Mouse (Mus musculus): ENCODE results near the gene Tia1. TPM values are rescaled to one million over a fixed set of nuclear protein-coding genes. Genes with fewer than 3 reads are reported as not detected.

Tia1 gene
- polyA plus RNA-seq (2015; fragmentation: Nextera tagmentation; extraction: Ambion mirVana) = 162 and 165 TPM in 2 replicates

DNA sequence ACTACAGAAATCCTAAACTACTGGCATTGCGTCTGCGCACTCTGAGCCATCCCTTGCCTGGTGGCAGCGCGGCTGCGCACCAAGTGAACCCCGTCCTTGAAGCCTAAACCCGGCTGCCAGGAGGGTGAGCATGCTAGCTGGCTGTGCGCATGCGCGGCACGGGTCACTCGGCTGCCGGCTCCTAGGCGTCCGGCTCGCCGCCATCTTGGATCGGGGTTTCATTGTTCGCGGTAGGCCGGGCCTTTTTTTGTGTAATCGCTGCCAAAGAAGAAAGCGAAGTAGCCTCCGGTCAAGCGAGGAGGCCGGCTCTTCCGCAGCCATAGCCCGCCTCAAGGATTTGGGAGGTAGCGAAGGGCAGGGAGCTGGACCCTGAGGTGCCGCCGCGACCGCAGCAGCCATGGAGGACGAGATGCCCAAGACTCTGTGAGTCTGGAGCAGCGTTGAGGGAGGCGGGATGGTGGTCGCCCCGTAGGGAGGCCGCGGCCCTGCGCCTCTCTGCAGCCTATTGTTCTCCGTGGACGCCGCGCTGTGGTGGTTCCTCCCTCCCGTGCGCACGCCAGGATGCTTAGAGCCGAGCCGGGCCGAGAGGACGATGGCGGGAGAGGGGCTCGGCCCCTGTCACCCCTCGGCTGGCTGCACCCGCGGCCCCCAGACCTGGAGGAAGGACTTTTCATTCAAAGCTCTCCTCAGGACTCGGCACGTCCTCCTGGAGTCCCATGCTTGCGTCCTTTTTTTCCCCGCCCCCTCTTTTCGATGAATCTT lies at the start of gene Tia1:
Tia1 (plus strand) TSS at position 120 of the 762 bp plus-strand sequence.
- H3K4me2 ChIP-seq = peak within 1 kb of the TSS; percentile 45
- H3K27ac ChIP-seq = peak within 1 kb of the TSS; percentile 99
- peaks cover 6% of the 10 kb centered on the region; the same call in 1 of the 2 replicates for H3K36me3 ChIP-seq
- peak; percentile 95 for ATAC-seq (ENCODE audit: insufficient number of reproducible peaks, low FRiP score, low TSS enrichment, low read depth)
- H3K9ac ChIP-seq = peak within 1 kb of the TSS; percentile 95
- under 1% methylated on average over 59 of the region's 62 CpGs for WGBS
- peaks cover 8% of the 10 kb centered on the region; the same call in 1 of the 2 replicates for H3K4me1 ChIP-seq
- H3K4me3 ChIP-seq = peak within 1 kb of the TSS; percentile 76
- no peaks in the 10 kb centered on the region for H3K9me3 ChIP-seq
- no peaks in the 10 kb centered on the region for H3K27me3 ChIP-seq

GRCm38 (mm10) chr6:86354948-86355347 lies 49.1 kb upstream of the Tia1 start:
- H3K9me3 ChIP-seq = no peaks in the 10 kb centered on the region
- no peak overlapping the region for H3K4me3 ChIP-seq
- WGBS = 64% methylated on average over 3 of the region's 3 CpGs
- no peaks in the 10 kb centered on the region for H3K27me3 ChIP-seq
- H3K4me1 ChIP-seq = no peaks in the 10 kb centered on the region
- no peak overlapping the region for H3K9ac ChIP-seq
- H3K4me2 ChIP-seq = no peak overlapping the region
- ATAC-seq (ENCODE audit: insufficient number of reproducible peaks, low FRiP score, low TSS enrichment, low read depth) = no peak
- H3K27ac ChIP-seq = no peak overlapping the region
- H3K36me3 ChIP-seq = no peaks in the 10 kb centered on the region

GRCm38 (mm10) chr6:86356956-86357355 lies 47.1 kb upstream of the Tia1 start:
- ATAC-seq (ENCODE audit: insufficient number of reproducible peaks, low FRiP score, low TSS enrichment, low read depth) = no peak
- Histone ChIP-seq H3K4me2 (no peak overlapping the region), H3K27me3 (no peaks in the 10 kb centered on the region), H3K4me3 (no peak overlapping the region), H3K9ac (no peak overlapping the region), H3K36me3 (no peaks in the 10 kb centered on the region), H3K9me3 (no peaks in the 10 kb centered on the region), H3K27ac (no peak overlapping the region), H3K4me1 (no peaks in the 10 kb centered on the region)
- 75% methylated on average over 9 of the region's 9 CpGs for WGBS

GRCm38 (mm10) chr6:86360691-86361090 lies 43.3 kb upstream of the Tia1 start:
- Histone ChIP-seq H3K9ac (no peak overlapping the region), H3K4me2 (no peak overlapping the region), H3K4me1 (peaks cover 5% of the 10 kb centered on the region), H3K27me3 (no peaks in the 10 kb centered on the region), H3K4me3 (no peak overlapping the region), H3K27ac (no peak overlapping the region), H3K36me3 (no peaks in the 10 kb centered on the region), H3K9me3 (no peaks in the 10 kb centered on the region)
- no peak for ATAC-seq (ENCODE audit: insufficient number of reproducible peaks, low FRiP score, low TSS enrichment, low read depth)
- 54% methylated on average over 7 of the region's 7 CpGs for WGBS

- no peak overlapping the region for H3K4me2 ChIP-seq
- 84% methylated on average over 7 of the region's 7 CpGs for WGBS
- peaks cover 9% of the 10 kb centered on the region for H3K4me1 ChIP-seq
- H3K9me3 ChIP-seq = no peaks in the 10 kb centered on the region
- no peak overlapping the region for H3K4me3 ChIP-seq
- no peaks in the 10 kb centered on the region for H3K36me3 ChIP-seq
- H3K9ac ChIP-seq = no peak overlapping the region
- H3K27me3 ChIP-seq = no peaks in the 10 kb centered on the region
- ATAC-seq (ENCODE audit: insufficient number of reproducible peaks, low FRiP score, low TSS enrichment, low read depth) = no peak
- H3K27ac ChIP-seq = no peak overlapping the region
These were observed 42.6 kb upstream of the Tia1 start for GRCm38 (mm10) chr6:86361373-86361772.

GRCm38 (mm10) chr6:86364442-86365141 lies 39.4 kb upstream of the Tia1 start:
- H3K4me1 ChIP-seq = peaks cover 16% of the 10 kb centered on the region
- peak overlapping the region; percentile 36 for H3K9ac ChIP-seq
- H3K27me3 ChIP-seq = no peaks in the 10 kb centered on the region
- peak overlapping the region; percentile 94 for H3K4me2 ChIP-seq
- no peaks in the 10 kb centered on the region for H3K9me3 ChIP-seq
- H3K36me3 ChIP-seq = peaks cover 15% of the 10 kb centered on the region
- H3K4me3 ChIP-seq = peak overlapping the region; percentile 76
- peak; percentile 45; the same call in 1 of the 2 replicates for ATAC-seq (ENCODE audit: insufficient number of reproducible peaks, low FRiP score, low TSS enrichment, low read depth)
- H3K27ac ChIP-seq = 0 out of 2 replicates have a peak overlapping the region, but pooled peaks have one; percentile 33
- WGBS = 2% methylated on average over 17 of the region's 17 CpGs

- Histone ChIP-seq H3K9me3 (no peaks in the 10 kb centered on the region), H3K4me1 (peaks cover 18% of the 10 kb centered on the region), H3K36me3 (peaks cover 15% of the 10 kb centered on the region), H3K27me3 (no peaks in the 10 kb centered on the region), H3K4me2 (peak within 1 kb of the TSS; percentile 94), H3K4me3 (peak within 1 kb of the TSS; percentile 76), H3K9ac (peak within 1 kb of the TSS; percentile 76), H3K27ac (peak within 1 kb of the TSS; percentile 80)
- WGBS = under 1% methylated on average over 71 of the region's 76 CpGs
- peak; percentile 94 for ATAC-seq (ENCODE audit: insufficient number of reproducible peaks, low FRiP score, low TSS enrichment, low read depth)
These were observed 38.5 kb upstream of the Tia1 start, which contains the start of gene Fam136a for GRCm38 (mm10) chr6:86365371-86366124. Fam136a (plus strand) TSS chr6:86365646.

DNA sequence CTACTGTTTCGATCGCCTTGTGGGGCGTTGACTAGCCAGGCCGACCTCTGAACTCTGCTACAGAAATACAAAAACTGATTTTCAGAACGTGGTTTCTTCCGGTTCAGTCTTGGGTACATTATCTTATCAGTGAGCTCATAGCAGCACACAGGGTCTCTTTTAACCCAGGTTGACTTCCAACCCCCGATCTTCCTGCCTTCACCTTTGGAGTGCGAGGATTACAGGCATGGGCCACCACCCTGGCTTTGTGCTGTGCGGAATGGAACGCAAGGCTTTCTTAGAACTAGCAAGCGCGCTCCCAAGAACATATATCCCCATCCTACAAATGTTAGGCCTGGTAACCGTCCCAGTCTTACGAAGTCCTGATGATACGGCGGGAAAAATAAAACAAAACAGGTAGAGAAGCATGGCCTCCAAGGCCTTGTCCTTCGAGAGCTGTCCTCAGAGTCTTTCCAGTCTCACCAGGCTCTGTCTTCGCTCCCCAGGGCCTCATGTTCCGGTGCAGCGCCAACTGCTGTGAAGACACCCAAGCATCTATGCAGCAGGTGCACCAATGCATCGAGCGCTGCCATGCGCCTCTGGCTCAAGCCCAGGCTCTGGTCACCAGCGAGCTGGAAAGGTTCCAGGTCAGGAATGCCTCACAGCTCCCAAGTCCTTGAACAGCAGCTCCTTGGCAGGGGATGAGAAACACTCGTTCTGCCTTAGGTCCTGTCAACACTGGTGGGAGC lies 37.7 kb upstream of the Tia1 start:
- Histone ChIP-seq H3K4me1 (peaks cover 23% of the 10 kb centered on the region), H3K9me3 (no peaks in the 10 kb centered on the region), H3K27me3 (no peaks in the 10 kb centered on the region), H3K4me3 (peak overlapping the region; percentile 76), H3K36me3 (peaks cover 15% of the 10 kb centered on the region), H3K27ac (peak overlapping the region; percentile 80), H3K9ac (peak overlapping the region; percentile 76), H3K4me2 (peak overlapping the region; percentile 94)
- no peak for ATAC-seq (ENCODE audit: insufficient number of reproducible peaks, low FRiP score, low TSS enrichment, low read depth)
- 40% methylated on average over 25 of the region's 25 CpGs for WGBS

DNA sequence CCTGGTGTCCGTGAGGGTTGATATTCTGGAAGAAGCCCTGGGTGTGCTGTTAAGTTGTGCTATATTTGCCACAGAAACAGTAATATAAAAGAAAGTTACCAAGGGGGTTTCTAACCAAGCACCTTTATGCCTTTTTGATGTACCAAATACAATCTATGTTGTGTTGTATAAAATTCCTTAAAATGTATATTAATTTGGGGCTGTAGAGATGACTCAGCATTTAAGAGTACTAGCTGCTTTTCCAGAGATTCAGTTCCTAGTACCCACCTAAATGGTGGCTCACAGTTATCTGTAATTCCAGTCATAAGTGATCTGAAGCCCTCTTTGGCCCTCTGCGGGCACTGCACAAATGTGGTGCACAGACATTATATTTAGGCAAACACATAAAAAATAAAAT lies 37.2 kb upstream of the Tia1 start:
- ATAC-seq (ENCODE audit: insufficient number of reproducible peaks, low FRiP score, low TSS enrichment, low read depth) = no peak
- Histone ChIP-seq H3K4me3 (no peak overlapping the region), H3K36me3 (peaks cover 15% of the 10 kb centered on the region), H3K27me3 (no peaks in the 10 kb centered on the region), H3K27ac (no peak overlapping the region), H3K4me1 (peaks cover 23% of the 10 kb centered on the region), H3K9ac (no peak overlapping the region), H3K9me3 (no peaks in the 10 kb centered on the region), H3K4me2 (peak overlapping the region; percentile 94)
- 64% methylated on average over 2 of the region's 2 CpGs for WGBS

GRCm38 (mm10) chr6:86368479-86368878 lies 35.5 kb upstream of the Tia1 start:
- WGBS = 92% methylated on average over 5 of the region's 5 CpGs
- Histone ChIP-seq H3K4me2 (no peak overlapping the region), H3K4me3 (no peak overlapping the region), H3K27me3 (no peaks in the 10 kb centered on the region), H3K9me3 (no peaks in the 10 kb centered on the region), H3K27ac (no peak overlapping the region), H3K4me1 (peaks cover 33% of the 10 kb centered on the region), H3K9ac (no peak overlapping the region), H3K36me3 (peaks cover 15% of the 10 kb centered on the region)
- no peak for ATAC-seq (ENCODE audit: insufficient number of reproducible peaks, low FRiP score, low TSS enrichment, low read depth)

- 64% methylated on average over 3 of the region's 3 CpGs for whole genome bisulfite sequencing
- ATAC-seq (ENCODE audit: insufficient number of reproducible peaks, low FRiP score, low TSS enrichment, low read depth) = no peak
- Histone ChIP-seq H3K4me2 (peak overlapping the region; percentile 82), H3K9ac (0 out of 2 replicates have a peak overlapping the region, but pooled peaks have one; percentile 44), H3K36me3 (peaks cover 15% of the 10 kb centered on the region), H3K27ac (peak overlapping the region; percentile 93), H3K4me3 (peak overlapping the region; percentile 94; the same call in 1 of the 2 replicates), H3K4me1 (peaks cover 27% of the 10 kb centered on the region), H3K27me3 (no peaks in the 10 kb centered on the region), H3K9me3 (no peaks in the 10 kb centered on the region)
These were observed 33.8 kb upstream of the Tia1 start for GRCm38 (mm10) chr6:86370093-86370713.
